Mouse (Mus musculus) embryonic facial prominence, embryonic 12.5 days (tissue): Measurements from ENCODE around the gene 2610002M06Rik. TPM values are rescaled to one million over a fixed set of nuclear protein-coding genes. Genes with fewer than 3 reads are reported as not detected.
A peak's percentile ranks its signal among the peaks of the same experiment; 100 is the strongest.

Source experiments
- ATAC-seq: fragments of 200-750 bp; cut with Nextera tagmentation; 2 replicates; pipeline ENCODE4 v1.8.0; 2017; ENCODE audit not compliant: insufficient number of reproducible peaks, insufficient read depth, low FRiP score, low TSS enrichment
- H3K27ac ChIP-seq: fragments of 300-500 bp; sonication (generic); 2 replicates; pipeline ENCODE4 v1.5.1; 2016; ENCODE audit warnings: mild to moderate bottlenecking
- H3K27me3 ChIP-seq: fragments of 300-500 bp; sonication (generic); 2 replicates; pipeline ENCODE4 v1.6.1; 2016; ENCODE audit warnings: mild to moderate bottlenecking, moderate library complexity
- H3K36me3 ChIP-seq: fragments of 300-500 bp; sonication (generic); 2 replicates; pipeline ENCODE4 v1.6.1; 2016; ENCODE audit warnings: mild to moderate bottlenecking
- H3K4me1 ChIP-seq: fragments of 300-500 bp; sonication (generic); 2 replicates; pipeline ENCODE4 v1.6.1; 2016
- H3K4me2 ChIP-seq: fragments of 300-500 bp; sonication (generic); replicated peaks from 2 replicates; pipeline ENCODE4 v1.6.1; 2016; ENCODE audit warnings: mild to moderate bottlenecking, moderate library complexity
- H3K4me3 ChIP-seq: fragments of 300-500 bp; sonication (generic); 2 replicates; pipeline ENCODE4 v1.5.1; 2016; ENCODE audit warnings: mild to moderate bottlenecking
- H3K9ac ChIP-seq: fragments of 300-500 bp; sonication (generic); 2 replicates; pipeline ENCODE4 v1.6.1; 2016; ENCODE audit warnings: mild to moderate bottlenecking, moderate library complexity
- H3K9me3 ChIP-seq: fragments of 300-500 bp; sonication (generic); 2 replicates; pipeline ENCODE4 v1.6.1; 2016; ENCODE audit warnings: mild to moderate bottlenecking, moderate library complexity
- WGBS: fragments of 180-500 bp; shearing (Covaris S2); methylation state at CpG from one replicate; pipeline ENCODE4 v1.1.7; 2016; 5-methylcytosine and 5-hydroxymethylcytosine counted together
- polyA plus RNA-seq: library from polyadenylated mRNA; unstranded; fragments of >200 nt; fragmentation: Nextera tagmentation; extraction: Ambion mirVana; gene quantifications from 2 replicates; pipeline ENCODE4 v1.2.1, GENCODE M21; 2016

The 2610002M06Rik gene
- polyA plus RNA-seq, result 9.6 and 11.7 TPM in 2 replicates

- WGBS, result 17% methylated on average over 28 of the region's 28 CpGs
- Histone ChIP-seq H3K27me3 (no peaks in the 10 kb centered on the region), H3K4me1 (no peaks in the 10 kb centered on the region), H3K9ac (peak within 1 kb of the TSS; percentile 51), H3K9me3 (no peaks in the 10 kb centered on the region), H3K4me2 (peak within 1 kb of the TSS; percentile 48), H3K4me3 (peak within 1 kb of the TSS; percentile 55), H3K27ac (no peak within 1 kb of the TSS), H3K36me3 (no peaks in the 10 kb centered on the region)
- peak; percentile 99 for ATAC-seq
These were observed at the start of gene 2610002M06Rik for GRCm38 (mm10) chrX:107816218-107816554. TSS of gene 2610002M06Rik (minus strand) at chrX:107816334.

- no peak overlapping the region for H3K27ac ChIP-seq
- ATAC-seq, result no peak
- 35% methylated on average over 4 of the region's 4 CpGs for WGBS
- no peak overlapping the region for H3K4me2 ChIP-seq
- no peak overlapping the region for H3K9ac ChIP-seq
- H3K36me3 ChIP-seq, result no peaks in the 10 kb centered on the region
- H3K4me3 ChIP-seq, result no peak overlapping the region
- no peaks in the 10 kb centered on the region for H3K9me3 ChIP-seq
- H3K4me1 ChIP-seq, result no peaks in the 10 kb centered on the region
- no peaks in the 10 kb centered on the region for H3K27me3 ChIP-seq
These were observed 42.0 kb upstream of the 2610002M06Rik start for GRCm38 (mm10) chrX:107858165-107858564.

GRCm38 (mm10) chrX:107816726-107817125 lies 592 bp upstream of the 2610002M06Rik start:
- 82% methylated on average over 6 of the region's 6 CpGs for WGBS
- Histone ChIP-seq H3K9me3 (no peaks in the 10 kb centered on the region), H3K4me1 (no peaks in the 10 kb centered on the region), H3K4me2 (peak overlapping the region; percentile 48), H3K4me3 (peak overlapping the region; percentile 55), H3K36me3 (no peaks in the 10 kb centered on the region), H3K27me3 (no peaks in the 10 kb centered on the region), H3K27ac (no peak overlapping the region), H3K9ac (no peak overlapping the region)
- ATAC-seq, result no peak

GRCm38 (mm10) chrX:107815502-107816217 lies 474 bp downstream of the 2610002M06Rik start:
- WGBS, result 21% methylated on average over 32 of the region's 32 CpGs
- no peak overlapping the region for H3K27ac ChIP-seq
- ATAC-seq, result no peak; the same call in 1 of the 2 replicates
- H3K27me3 ChIP-seq, result no peaks in the 10 kb centered on the region
- peak overlapping the region; percentile 48 for H3K4me2 ChIP-seq
- H3K4me3 ChIP-seq, result peak overlapping the region; percentile 55
- no peaks in the 10 kb centered on the region for H3K4me1 ChIP-seq
- no peaks in the 10 kb centered on the region for H3K36me3 ChIP-seq
- peak overlapping the region; percentile 51 for H3K9ac ChIP-seq
- H3K9me3 ChIP-seq, result no peaks in the 10 kb centered on the region

GRCm38 (mm10) chrX:107812120-107812519 lies 4.0 kb downstream of the 2610002M06Rik start:
- ATAC-seq, result no peak
- Histone ChIP-seq H3K4me1 (no peaks in the 10 kb centered on the region), H3K9ac (no peak overlapping the region), H3K27ac (no peak overlapping the region), H3K4me2 (no peak overlapping the region), H3K27me3 (no peaks in the 10 kb centered on the region), H3K9me3 (no peaks in the 10 kb centered on the region), H3K36me3 (no peaks in the 10 kb centered on the region), H3K4me3 (no peak overlapping the region)

GRCm38 (mm10) chrX:107796919-107797318 lies 19.2 kb downstream of the 2610002M06Rik start:
- Histone ChIP-seq H3K27me3 (no peaks in the 10 kb centered on the region), H3K4me1 (no peaks in the 10 kb centered on the region), H3K4me2 (no peak overlapping the region), H3K36me3 (no peaks in the 10 kb centered on the region), H3K4me3 (no peak overlapping the region), H3K9me3 (no peaks in the 10 kb centered on the region), H3K9ac (no peak overlapping the region), H3K27ac (no peak overlapping the region)
- no peak for ATAC-seq
- WGBS, result 84% methylated on average over 2 of the region's 2 CpGs

- H3K27ac ChIP-seq, result no peak overlapping the region
- no peak overlapping the region for H3K4me3 ChIP-seq
- H3K4me1 ChIP-seq, result no peaks in the 10 kb centered on the region
- H3K4me2 ChIP-seq, result no peak overlapping the region
- H3K9me3 ChIP-seq, result no peaks in the 10 kb centered on the region
- no peak for ATAC-seq
- H3K27me3 ChIP-seq, result no peaks in the 10 kb centered on the region
- WGBS, result 62% methylated on average over 1 of the region's 1 CpGs
- no peak overlapping the region for H3K9ac ChIP-seq
- no peaks in the 10 kb centered on the region for H3K36me3 ChIP-seq
These were observed 20.3 kb downstream of the 2610002M06Rik start for GRCm38 (mm10) chrX:107795785-107796184.

- no peak within 1 kb of the TSS for H3K27ac ChIP-seq
- H3K4me3 ChIP-seq, result no peak within 1 kb of the TSS
- H3K9ac ChIP-seq, result no peak within 1 kb of the TSS
- ATAC-seq, result no peak
- no peaks in the 10 kb centered on the region for H3K36me3 ChIP-seq
- WGBS, result 81% methylated on average over 1 of the region's 1 CpGs
- H3K9me3 ChIP-seq, result no peaks in the 10 kb centered on the region
- H3K4me2 ChIP-seq, result no peak within 1 kb of the TSS
- H3K27me3 ChIP-seq, result no peaks in the 10 kb centered on the region
- no peaks in the 10 kb centered on the region for H3K4me1 ChIP-seq
These were observed 23.8 kb downstream of the 2610002M06Rik start, which contains the start of gene Tent5d for GRCm38 (mm10) chrX:107792290-107792689. TSS of gene Tent5d (plus strand) at chrX:107792590.

GRCm38 (mm10) chrX:107790750-107791493 lies 25.2 kb downstream of the 2610002M06Rik start:
- Histone ChIP-seq H3K36me3 (no peaks in the 10 kb centered on the region), H3K9ac (no peak overlapping the region), H3K4me3 (no peak overlapping the region), H3K4me2 (no peak overlapping the region), H3K9me3 (no peaks in the 10 kb centered on the region), H3K4me1 (no peaks in the 10 kb centered on the region), H3K27ac (no peak overlapping the region), H3K27me3 (no peaks in the 10 kb centered on the region)
- ATAC-seq, result no peak
- WGBS, result 21% methylated on average over 8 of the region's 8 CpGs

GRCm38 (mm10) chrX:107790136-107790535 lies 26.0 kb downstream of the 2610002M06Rik start:
- no peak overlapping the region for H3K4me3 ChIP-seq
- H3K4me2 ChIP-seq, result no peak overlapping the region
- no peaks in the 10 kb centered on the region for H3K27me3 ChIP-seq
- H3K4me1 ChIP-seq, result no peaks in the 10 kb centered on the region
- no peak for ATAC-seq
- WGBS, result 96% methylated on average over 1 of the region's 1 CpGs
- no peak overlapping the region for H3K27ac ChIP-seq
- no peaks in the 10 kb centered on the region for H3K9me3 ChIP-seq
- no peak overlapping the region for H3K9ac ChIP-seq
- no peaks in the 10 kb centered on the region for H3K36me3 ChIP-seq

GRCm38 (mm10) chrX:107767896-107768295 lies 48.2 kb downstream of the 2610002M06Rik start:
- WGBS, result 22% methylated on average over 3 of the region's 3 CpGs
- H3K36me3 ChIP-seq, result no peaks in the 10 kb centered on the region
- H3K9ac ChIP-seq, result no peak overlapping the region
- H3K27ac ChIP-seq, result no peak overlapping the region
- H3K4me3 ChIP-seq, result no peak overlapping the region
- no peak overlapping the region for H3K4me2 ChIP-seq
- no peaks in the 10 kb centered on the region for H3K4me1 ChIP-seq
- ATAC-seq, result no peak
- no peaks in the 10 kb centered on the region for H3K9me3 ChIP-seq
- H3K27me3 ChIP-seq, result no peaks in the 10 kb centered on the region
